Mouse (Mus musculus) G1E (cell line): ENCODE measurements around the gene Eef1a2. TPM values are rescaled to one million over a fixed set of nuclear protein-coding genes. Genes with fewer than 3 reads are reported as not detected.

Experiments used
- ATAC-seq: 2 replicates; pipeline ENCODE4 v1.8.0; 2016; ENCODE audit warnings: mild to moderate bottlenecking; ENCODE audit not compliant: insufficient number of reproducible peaks, poor library complexity, low FRiP score, severe bottlenecking; ENCODE audit errors: extremely low read depth
- DNase-seq: peaks from one replicate; pipeline ENCODE4 v3.0.0; 2012; ENCODE audit warnings: low spot score
- H3K27me3 ChIP-seq: 2 replicates; pipeline ENCODE4 v1.6.1; 2012; ENCODE audit warnings: mild to moderate bottlenecking, low read length, inconsistent platforms; ENCODE audit not compliant: insufficient read depth
- H3K36me3 ChIP-seq: replicated peaks from 2 replicates; pipeline ENCODE3; 2012; ENCODE audit warnings: mild to moderate bottlenecking, inconsistent platforms
- H3K4me1 ChIP-seq: 2 replicates; pipeline ENCODE4 v1.6.1; 2012; ENCODE audit warnings: low read depth, low read length, inconsistent platforms, mixed read lengths; ENCODE audit not compliant: insufficient read depth
- H3K4me3 ChIP-seq: 2 replicates; pipeline ENCODE4 v1.5.1; 2012; ENCODE audit warnings: low read depth, mild to moderate bottlenecking, inconsistent platforms, low read length, moderate library complexity, mixed read lengths
- H3K9me3 ChIP-seq: replicated peaks from 2 replicates; pipeline ENCODE4 v1.6.1; 2012; ENCODE audit warnings: inconsistent platforms
- CTCF ChIP-seq: IDR thresholded peaks from 2 replicates; pipeline ENCODE4 v1.5.1; 2012; ENCODE audit warnings: low read depth, low read length, inconsistent platforms, mixed read lengths
- GATA1 ChIP-seq: IDR thresholded peaks from 2 replicates; pipeline ENCODE4 v1.6.1; 2012; ENCODE audit warnings: borderline replicate concordance, low read length, inconsistent platforms, mixed read lengths
- GATA2 ChIP-seq: IDR thresholded peaks from 2 replicates; pipeline ENCODE4 v1.6.1; 2012; ENCODE audit warnings: low read depth, low read length, inconsistent platforms, borderline replicate concordance
- POLR2AphosphoS5 ChIP-seq: IDR thresholded peaks from 2 replicates; pipeline ENCODE4 v1.6.1; 2012; ENCODE audit warnings: low read depth, low read length, inconsistent platforms; ENCODE audit not compliant: insufficient replicate concordance
- TAL1 ChIP-seq: conservative IDR thresholded peaks from 2 replicates; pipeline ENCODE4 v1.6.1; 2012; ENCODE audit warnings: low read depth, low read length, inconsistent platforms, mixed read lengths
- polyA plus RNA-seq: library from polyadenylated mRNA; stranded (reverse); fragments of >175 nt; gene quantifications from 2 replicates; pipeline ENCODE4 v1.2.3, GENCODE M21; 2012
- total RNA-seq, 2 experiments: library from RNA; stranded (forward) in 1 of 2; stranded (reverse) in 1 of 2; fragments of 200-1000 nt in 1 of 2; fragments of >200 nt in 1 of 2; fragmentation: Nextera tagmentation in 1 of 2; gene quantifications; 2 replicates each; pipeline ENCODE4 v1.2.3; 2014 to 2017

Eef1a2 gene
- total RNA-seq (2014; fragmentation: Nextera tagmentation) (not detected in 2 replicates), total RNA-seq (2017) (0.05 TPM in 1 of 2 replicates, not detected in the other), polyA plus RNA-seq (not detected in 2 replicates)

GRCm38 (mm10) chr2:181156248-181157121 is at the start of gene Eef1a2:
Gene Eef1a2, minus strand, starts transcription at chr2:181157014.
- DNase-seq (no peak), ATAC-seq (no peak)
- no peak for TF ChIP-seq CTCF
- TF ChIP-seq TAL1 = no peak
- no peak for TF ChIP-seq GATA1
- no peak for TF ChIP-seq GATA2
- TF ChIP-seq POLR2AphosphoS5 = no peak
- Histone ChIP-seq H3K9me3 (no peaks in the 10 kb centered on the region), H3K4me3 (no peak within 1 kb of the TSS), H3K36me3 (no peaks in the 10 kb centered on the region), H3K4me1 (no peaks in the 10 kb centered on the region), H3K27me3 (peaks cover 13% of the 10 kb centered on the region; the same call in 1 of the 2 replicates)

- Histone ChIP-seq H3K36me3 (no peaks in the 10 kb centered on the region), H3K9me3 (no peaks in the 10 kb centered on the region), H3K4me3 (no peak overlapping the region), H3K4me1 (peaks cover 9% of the 10 kb centered on the region), H3K27me3 (peaks cover 68% of the 10 kb centered on the region)
- DNase-seq = no peak
- ATAC-seq = no peak; the same call in 1 of the 2 replicates
- TF ChIP-seq GATA1 (no peak), GATA2 (no peak), TAL1 (no peak), POLR2AphosphoS5 (no peak), CTCF (no peak)
Observed at GRCm38 (mm10) chr2:181206118-181206517, 49.3 kb upstream of the Eef1a2 start.

GRCm38 (mm10) chr2:181205678-181206077 is 48.9 kb upstream of the Eef1a2 start:
- TF ChIP-seq GATA1 (no peak), POLR2AphosphoS5 (no peak), TAL1 (no peak)
- ATAC-seq (no peak), DNase-seq (no peak)
- Histone ChIP-seq H3K4me1 (peaks cover 9% of the 10 kb centered on the region), H3K27me3 (peaks cover 68% of the 10 kb centered on the region), H3K9me3 (no peaks in the 10 kb centered on the region), H3K4me3 (no peak overlapping the region), H3K36me3 (no peaks in the 10 kb centered on the region)

GRCm38 (mm10) chr2:181202886-181203285 is 46.1 kb upstream of the Eef1a2 start:
- Histone ChIP-seq H3K4me1 (peaks cover 9% of the 10 kb centered on the region), H3K27me3 (peaks cover 70% of the 10 kb centered on the region)
- ATAC-seq = no peak

GRCm38 (mm10) chr2:181202422-181202821 is 45.6 kb upstream of the Eef1a2 start, which contains the start of gene Ptk6:
Gene Ptk6, minus strand, starts transcription at chr2:181202789.
- Histone ChIP-seq H3K36me3 (no peaks in the 10 kb centered on the region), H3K4me3 (no peak within 1 kb of the TSS), H3K27me3 (peaks cover 68% of the 10 kb centered on the region), H3K4me1 (peaks cover 9% of the 10 kb centered on the region), H3K9me3 (no peaks in the 10 kb centered on the region)
- no peak for TF ChIP-seq POLR2AphosphoS5
- no peak for TF ChIP-seq GATA2
- TF ChIP-seq GATA1 = no peak
- TF ChIP-seq CTCF = no peak
- TF ChIP-seq TAL1 = no peak
- no peak for ATAC-seq
- no peak for DNase-seq

More at GRCm38 (mm10) chr2:181202886-181203285, 46.1 kb upstream of the Eef1a2 start:
- Histone ChIP-seq H3K4me3 (no peak overlapping the region), H3K9me3 (no peaks in the 10 kb centered on the region), H3K36me3 (no peaks in the 10 kb centered on the region)
- no peak for DNase-seq
- TF ChIP-seq TAL1 (no peak), CTCF (no peak), GATA1 (no peak), GATA2 (no peak)

- no peaks in the 10 kb centered on the region for H3K36me3 ChIP-seq
- no peak for ATAC-seq
- H3K4me3 ChIP-seq = no peak overlapping the region
- TF ChIP-seq GATA1 = no peak
- TF ChIP-seq TAL1 = no peak
- TF ChIP-seq GATA2 = no peak
- TF ChIP-seq POLR2AphosphoS5 = no peak
- peaks cover 69% of the 10 kb centered on the region for H3K27me3 ChIP-seq
- no peak for DNase-seq
- H3K9me3 ChIP-seq = no peaks in the 10 kb centered on the region
- H3K4me1 ChIP-seq = peaks cover 9% of the 10 kb centered on the region
Observed at GRCm38 (mm10) chr2:181201606-181202005, 44.8 kb upstream of the Eef1a2 start.
